Mouse (Mus musculus) embryo, embryonic 11 days (tissue): ENCODE measurements around the gene Gm10487.
"Not testable (repeated sequence)": the region's sequence is repeated elsewhere in the genome, so short reads cannot be mapped to it uniquely, and the experiment has no call there.

Source experiments
- DNase-seq: peaks from one replicate; pipeline ENCODE4 v3.0.0-alpha.2; 2015

The Gm10487 gene

DNA sequence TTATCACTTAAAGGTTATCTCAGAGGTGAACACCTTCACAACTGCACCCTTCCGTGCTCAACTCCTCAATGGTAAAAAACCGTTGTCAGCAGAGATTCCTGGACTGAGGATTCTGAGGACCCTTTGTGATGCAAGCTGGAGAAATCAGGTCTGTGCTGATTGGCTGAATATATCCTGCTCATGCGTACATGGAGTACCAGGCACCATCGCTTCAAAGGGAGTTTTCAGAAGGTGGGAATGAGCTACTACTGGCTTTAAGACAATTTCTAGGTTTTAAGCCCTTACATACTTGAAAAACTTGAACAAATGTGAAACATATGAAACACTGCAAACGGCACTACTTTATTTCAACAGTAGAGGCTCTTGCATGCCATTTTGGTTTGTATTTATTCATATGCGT, at the start of gene Gm10487:
TSS of gene Gm10487 (minus strand) at position 101 of the 400 bp plus-strand sequence.
- not testable (repeated sequence) for DNase-seq
